Mouse (Mus musculus): ENCODE results near the gene Olfr656.

Gene Olfr656

DNA sequence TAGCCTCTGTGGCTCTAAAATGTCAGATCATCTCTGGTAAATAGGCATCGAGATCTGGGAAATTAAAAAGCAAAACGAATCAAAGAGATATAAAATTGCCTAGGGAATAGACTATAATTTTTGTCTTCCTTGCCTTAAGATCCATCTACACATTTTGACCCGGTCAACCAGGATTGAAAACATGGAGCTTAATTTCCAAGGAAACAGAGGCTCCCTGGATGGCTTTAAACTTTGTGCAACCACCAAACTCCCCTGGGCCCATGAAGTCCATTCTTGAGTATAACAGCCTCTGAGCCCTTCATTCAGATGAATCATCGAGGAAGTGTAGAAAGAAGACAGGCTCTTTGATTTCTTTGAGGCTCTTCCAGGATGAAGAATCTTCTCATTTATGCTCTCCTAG is at the start of gene Olfr656:
TSS of gene Olfr656 (plus strand) at position 301 of the 400 bp plus-strand sequence.
- no peak for DNase-seq (ENCODE audit: low read depth)

- no peak for DNase-seq (ENCODE audit: low read depth)
These were observed 36.7 kb upstream of the Olfr656 start, which contains the start of gene Olfr653 for GRCm38 (mm10) chr7:104577014-104577413. Gene Olfr653, plus strand, starts transcription at chr7:104577314.

DNA sequence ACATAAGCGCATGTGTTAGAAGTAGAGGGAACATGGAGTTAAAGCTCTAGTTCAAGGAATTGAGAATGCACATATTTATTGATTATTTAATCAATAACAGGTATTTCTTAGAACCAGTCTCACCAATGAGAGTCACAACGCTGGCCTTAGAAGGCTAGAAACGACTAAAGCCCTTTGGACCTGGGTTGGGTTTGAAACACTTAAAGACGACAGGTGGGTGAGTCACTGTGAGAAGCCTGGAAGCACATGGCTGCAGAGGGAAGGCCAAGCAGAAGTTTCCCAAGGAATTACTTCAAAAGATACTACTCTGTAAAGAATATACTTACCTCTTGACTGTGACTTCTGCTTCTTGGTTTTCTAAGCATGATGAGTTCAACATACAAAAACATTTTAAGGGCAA is 32.9 kb upstream of the Olfr656 start:
- no peak for DNase-seq (ENCODE audit: low read depth)

- no peak for DNase-seq (ENCODE audit: low read depth)
These were observed 32.3 kb upstream of the Olfr656 start for GRCm38 (mm10) chr7:104581429-104581828.

GRCm38 (mm10) chr7:104586725-104587124 is 27.0 kb upstream of the Olfr656 start, which contains the start of gene Olfr654:
Gene Olfr654, plus strand, starts transcription at chr7:104587025.
- no peak for DNase-seq (ENCODE audit: low read depth)

- no peak for DNase-seq (ENCODE audit: low read depth)
These were observed 25.5 kb upstream of the Olfr656 start for GRCm38 (mm10) chr7:104588274-104588673.

DNA sequence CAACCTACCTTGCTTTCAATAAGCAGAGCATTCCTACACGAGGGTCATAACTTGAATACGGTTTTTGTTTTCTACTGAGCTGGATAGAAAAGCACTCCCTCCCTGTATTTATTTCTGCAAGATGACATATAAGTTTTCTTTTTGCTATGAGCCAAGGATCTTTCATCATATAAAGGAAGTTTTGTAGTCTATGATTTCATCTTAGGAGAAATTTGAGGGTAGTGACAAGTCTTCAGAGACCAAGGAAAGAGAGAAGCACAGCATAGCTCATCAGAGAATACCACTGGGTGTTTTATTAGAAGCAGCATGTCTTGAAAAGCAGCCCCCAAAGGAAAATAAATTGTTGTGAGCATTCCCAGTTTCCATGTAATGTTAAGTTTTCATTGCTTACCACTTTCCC is 12.1 kb upstream of the Olfr656 start, which contains the start of gene Olfr655:
TSS of gene Olfr655 (minus strand) at position 101 of the 400 bp plus-strand sequence.
- DNase-seq (ENCODE audit: low read depth): no peak

DNA sequence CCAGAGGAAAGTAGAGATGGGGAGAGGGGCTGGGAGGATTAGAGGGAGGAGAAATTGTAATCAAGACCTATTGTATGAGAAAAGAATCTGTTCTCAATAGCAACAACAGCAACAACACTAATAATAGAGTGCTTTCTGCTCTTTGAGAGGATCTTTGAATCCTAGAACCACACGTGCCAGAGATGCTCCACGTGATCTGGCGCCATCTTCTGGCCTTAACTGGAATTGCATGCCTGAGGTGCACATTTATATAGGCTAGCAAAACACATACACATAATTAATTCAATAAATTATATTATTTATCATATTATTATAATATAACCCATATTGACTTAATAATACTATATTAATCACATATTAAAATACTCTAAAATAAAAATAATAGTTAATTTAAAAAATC is 10.6 kb upstream of the Olfr656 start:
- DNase-seq (ENCODE audit: low read depth): no peak

- no peak for DNase-seq (ENCODE audit: low read depth)
These were observed 9.0 kb upstream of the Olfr656 start for GRCm38 (mm10) chr7:104604727-104605126.

DNA sequence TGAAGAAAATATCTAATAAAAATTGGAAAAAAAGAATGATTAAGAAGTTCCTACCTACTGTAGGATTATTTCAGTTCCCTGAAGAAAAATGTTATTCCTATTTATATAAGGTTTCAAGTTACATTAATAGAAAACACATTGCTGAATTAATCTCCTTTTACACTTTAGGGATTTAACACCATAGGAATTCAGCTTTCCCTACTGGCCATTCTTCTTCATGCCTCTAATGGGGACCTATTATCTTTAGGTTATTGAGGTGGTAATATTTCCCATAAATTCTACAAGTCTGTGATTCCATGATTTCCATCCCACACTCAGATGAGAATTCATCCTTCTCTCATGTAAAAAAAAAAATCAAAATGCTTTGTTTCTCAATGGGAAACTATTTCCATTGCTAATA is 10.7 kb downstream of the Olfr656 start, which contains the start of gene Olfr657:
TSS of gene Olfr657 (plus strand) at position 301 of the 400 bp plus-strand sequence.
- no peak for DNase-seq (ENCODE audit: low read depth)

- no peak for DNase-seq (ENCODE audit: low read depth)
These were observed 33.2 kb downstream of the Olfr656 start, which contains the start of gene Olfr658 for GRCm38 (mm10) chr7:104646841-104647482. Gene Olfr658, minus strand, starts transcription at chr7:104647305.

DNA sequence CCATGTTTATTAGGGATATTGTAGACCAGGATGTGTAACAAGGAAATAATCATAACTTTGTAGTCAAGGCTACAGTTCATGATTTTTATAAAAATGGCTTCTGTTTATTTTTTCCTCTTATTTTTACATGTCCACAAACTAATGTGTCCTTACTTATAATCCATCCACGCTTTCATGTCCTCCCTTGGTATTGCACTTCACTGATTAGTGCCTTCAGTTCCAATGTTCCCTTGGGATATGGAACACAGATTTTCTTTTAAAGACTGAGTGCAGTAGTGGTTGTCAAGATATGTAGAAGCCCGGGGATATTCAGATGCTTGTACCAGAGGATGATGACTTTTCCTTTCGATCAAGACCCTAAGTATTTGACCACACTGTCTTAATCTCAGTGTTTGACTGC is 52.7 kb downstream of the Olfr656 start, which contains the start of gene Olfr659:
TSS of gene Olfr659 (plus strand) at position 301 of the 400 bp plus-strand sequence.
- DNase-seq (ENCODE audit: low read depth): no peak

All from fibroblast of lung, adult 2 months (primary cell).